Mouse (Mus musculus) layer of hippocampus, postnatal 10 days (tissue): ENCODE measurements around the gene Atp8b2. TPM values are rescaled to one million over a fixed set of nuclear protein-coding genes. Genes with fewer than 3 reads are reported as not detected.

Source experiments
- DNase-seq, 2 experiments: peaks; one replicate each; pipeline ENCODE4 v3.0.0; 2021; ENCODE audit warnings: low spot score in 2 of 2
- total RNA-seq, 2 experiments: library from RNA; stranded (reverse); gene quantifications; 2 replicates each; pipeline ENCODE4 v1.2.3; 2021

Atp8b2 gene
- total RNA-seq, 2 experiments from 2014 or later = 79.5 to 90.1 TPM

DNA sequence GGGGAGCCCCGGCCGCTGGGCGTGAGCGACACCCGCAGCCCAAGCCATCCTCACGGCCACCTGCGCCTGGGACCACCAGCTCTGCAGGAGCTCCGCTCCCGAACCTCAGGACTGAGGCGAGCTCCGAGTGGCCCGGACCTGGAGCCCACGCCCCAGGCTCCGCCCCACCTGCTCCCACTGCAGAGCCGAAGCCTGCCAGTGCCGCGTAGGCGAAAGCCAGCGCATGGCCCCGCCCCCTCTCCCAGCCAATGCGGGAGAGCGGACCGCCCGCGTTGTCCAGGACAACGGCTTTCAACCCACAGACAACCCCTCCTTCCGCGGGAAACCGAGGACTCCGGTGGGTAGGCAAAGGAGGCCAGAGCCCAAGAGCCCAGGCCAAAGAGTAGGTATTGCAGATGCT is 2.8 kb downstream of the Atp8b2 start:
- DNase-seq = peak; percentile 91 to 95

DNA sequence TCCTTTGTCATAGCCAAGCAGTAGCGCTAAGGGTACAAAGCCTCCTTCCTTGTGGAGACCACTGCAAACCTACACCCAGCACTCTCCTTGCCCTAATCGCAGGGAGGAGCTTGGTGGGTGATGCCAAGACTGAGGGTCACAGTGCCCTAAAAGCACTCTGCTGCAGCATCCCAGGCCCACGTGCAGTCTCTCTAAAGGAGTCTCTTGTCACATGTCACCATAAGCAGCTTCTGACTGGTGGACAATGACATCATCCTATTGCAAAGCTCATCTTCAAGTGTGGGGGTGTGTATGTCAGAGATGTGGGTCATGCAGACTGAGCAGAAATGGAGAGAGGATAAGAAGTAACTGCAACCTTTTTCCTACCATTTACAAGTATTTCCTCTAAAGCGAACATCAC is 3.9 kb downstream of the Atp8b2 start:
- peak; percentile 40 to 55 for DNase-seq

DNA sequence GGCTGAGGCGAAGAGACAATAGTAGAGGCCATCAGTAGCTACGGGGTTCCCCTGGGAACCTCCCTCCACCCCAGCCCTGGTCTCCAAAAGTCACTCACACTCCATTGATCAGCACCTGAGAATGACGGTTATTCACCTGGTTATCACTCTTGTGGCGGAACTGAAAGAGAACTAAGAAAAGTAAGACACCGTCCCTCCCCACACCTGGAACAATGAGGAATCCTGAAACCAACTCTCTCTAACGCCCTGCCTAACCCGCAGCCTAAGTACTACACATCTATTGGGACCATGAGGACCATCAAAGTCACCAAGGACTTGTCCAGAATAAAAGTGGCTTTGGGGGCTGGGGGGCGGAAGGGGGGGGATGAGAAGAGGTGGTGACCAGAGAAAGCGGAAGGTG is 5.4 kb downstream of the Atp8b2 start:
- no peak for DNase-seq

DNA sequence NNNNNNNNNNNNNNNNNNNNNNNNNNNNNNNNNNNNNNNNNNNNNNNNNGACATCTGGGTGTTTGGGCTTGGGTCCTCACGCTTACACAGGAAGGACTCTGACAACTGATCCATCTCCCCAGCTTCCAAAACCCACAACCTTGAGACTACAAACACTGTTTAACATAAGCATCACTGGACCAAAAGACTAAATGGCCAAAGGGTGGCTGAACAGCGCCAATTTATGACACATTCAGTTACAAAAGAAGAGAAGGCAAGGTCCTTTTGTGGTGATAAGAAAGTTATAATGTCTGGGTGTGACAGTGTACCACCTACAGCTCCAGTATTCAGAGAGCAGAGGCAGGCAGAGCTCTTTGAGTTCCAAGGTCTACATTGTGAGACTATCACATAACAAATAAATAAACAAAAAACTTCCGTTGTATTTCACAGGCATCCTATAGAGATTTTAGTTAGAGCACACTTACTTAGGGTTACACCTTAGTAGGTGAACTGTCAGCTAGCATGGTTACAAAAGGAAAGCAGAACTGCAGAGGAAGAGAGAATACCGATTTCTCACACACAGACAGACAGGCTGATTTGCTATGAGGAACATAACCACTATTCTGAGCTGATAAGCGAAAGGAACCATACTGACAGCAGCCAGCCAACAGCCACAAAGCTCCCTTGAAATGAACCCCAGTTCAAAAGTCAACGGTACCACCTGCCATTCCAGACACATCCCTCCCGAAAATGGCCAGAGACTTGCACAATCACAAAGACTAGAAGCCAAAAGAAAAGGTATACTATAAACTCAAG is 6.9 kb downstream of the Atp8b2 start:
- DNase-seq = no peak

DNA sequence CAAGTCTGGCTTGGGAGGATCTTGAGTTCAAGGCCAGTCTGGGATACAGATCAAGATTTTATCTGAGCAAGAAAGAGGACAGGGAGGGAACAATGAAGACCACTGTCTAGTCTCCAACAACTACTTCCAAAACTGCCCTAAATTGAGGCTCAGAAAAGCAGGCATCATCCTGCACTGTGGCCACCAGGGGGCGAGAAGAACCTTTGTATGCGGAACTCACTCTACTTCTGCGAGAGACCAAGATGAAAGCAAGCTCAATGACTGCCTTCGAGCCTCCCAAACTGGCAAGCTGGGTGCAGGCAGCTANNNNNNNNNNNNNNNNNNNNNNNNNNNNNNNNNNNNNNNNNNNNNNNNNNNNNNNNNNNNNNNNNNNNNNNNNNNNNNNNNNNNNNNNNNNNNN is 9.9 kb downstream of the Atp8b2 start:
- peak; percentile 79 to 84 for DNase-seq

DNA sequence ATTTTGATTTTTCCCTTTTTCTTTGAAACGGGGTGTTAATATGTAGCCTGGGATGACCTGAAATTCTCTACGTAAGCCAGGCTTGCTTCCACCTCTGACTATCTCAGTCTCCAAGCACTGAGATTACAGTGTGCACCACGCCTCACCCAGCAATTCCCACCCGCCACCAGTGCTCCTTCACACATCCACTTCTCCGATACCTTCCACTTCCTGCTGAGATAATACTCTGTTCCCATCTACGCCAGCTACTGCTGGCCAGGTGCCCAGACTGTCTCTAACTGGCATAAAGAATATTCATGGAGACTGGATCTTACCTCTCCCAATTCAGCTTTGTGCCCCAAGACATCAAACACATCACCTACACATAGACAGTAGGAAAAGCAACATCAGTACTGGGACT is 14.7 kb downstream of the Atp8b2 start:
- DNase-seq = no peak

DNA sequence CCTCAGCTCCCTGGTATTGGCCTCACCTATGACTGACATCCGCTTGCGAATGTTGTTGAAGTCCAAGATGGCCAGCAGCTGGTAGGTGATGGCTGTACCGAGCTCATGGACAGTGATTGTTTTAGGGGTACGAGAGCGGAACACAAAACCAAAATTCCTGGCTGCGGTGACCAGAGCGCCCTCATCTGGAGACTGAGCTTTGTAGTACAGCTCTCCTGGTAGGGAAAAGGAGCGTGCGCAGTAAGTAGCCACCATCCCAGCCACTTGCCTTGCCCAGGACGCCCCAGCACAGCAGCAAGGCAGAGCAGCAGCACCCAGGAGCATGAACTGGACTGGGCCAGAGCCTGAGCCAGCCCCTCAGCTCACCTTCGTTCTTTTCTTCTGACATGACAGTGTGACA is 15.3 kb downstream of the Atp8b2 start:
- no peak for DNase-seq

DNA sequence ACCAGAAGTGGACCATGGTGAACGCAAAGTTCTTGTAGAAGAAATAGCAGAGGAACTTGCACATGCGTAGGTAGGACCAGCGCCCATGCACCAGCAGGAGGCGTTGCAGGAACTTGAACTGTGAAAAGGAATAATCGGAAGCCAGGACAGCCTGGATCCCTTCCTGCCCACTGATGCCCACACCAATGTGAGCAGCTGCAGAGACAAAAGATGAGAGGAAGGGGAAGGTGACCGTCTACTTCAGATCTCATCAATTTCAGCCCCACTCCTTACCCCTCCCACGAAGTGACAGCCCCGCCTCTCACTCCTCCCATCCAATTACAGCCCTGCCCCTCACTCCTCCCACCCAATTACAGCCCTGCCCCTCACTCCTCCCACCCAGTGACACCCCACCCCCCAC is 18.3 kb downstream of the Atp8b2 start:
- DNase-seq = no peak

DNA sequence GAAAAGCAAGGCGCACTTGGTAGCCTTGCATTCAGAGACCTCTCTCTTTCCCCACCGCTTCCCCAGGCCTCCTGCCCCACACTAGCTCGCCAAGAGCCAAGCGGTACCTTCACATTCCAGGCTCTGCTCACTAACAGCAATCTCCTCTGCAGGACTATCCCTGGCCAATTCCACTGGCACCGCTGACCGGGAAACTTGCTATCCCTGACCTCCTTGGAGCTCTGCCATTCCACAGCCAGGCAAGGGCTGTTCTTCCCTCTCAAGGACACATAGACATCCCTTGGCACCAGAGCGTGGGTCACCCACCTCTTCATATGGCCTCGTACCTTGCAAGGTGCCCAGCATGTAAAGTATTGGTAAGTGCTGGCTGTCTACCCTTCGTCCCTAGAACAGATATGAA is 20.4 kb downstream of the Atp8b2 start:
- DNase-seq = no peak

DNA sequence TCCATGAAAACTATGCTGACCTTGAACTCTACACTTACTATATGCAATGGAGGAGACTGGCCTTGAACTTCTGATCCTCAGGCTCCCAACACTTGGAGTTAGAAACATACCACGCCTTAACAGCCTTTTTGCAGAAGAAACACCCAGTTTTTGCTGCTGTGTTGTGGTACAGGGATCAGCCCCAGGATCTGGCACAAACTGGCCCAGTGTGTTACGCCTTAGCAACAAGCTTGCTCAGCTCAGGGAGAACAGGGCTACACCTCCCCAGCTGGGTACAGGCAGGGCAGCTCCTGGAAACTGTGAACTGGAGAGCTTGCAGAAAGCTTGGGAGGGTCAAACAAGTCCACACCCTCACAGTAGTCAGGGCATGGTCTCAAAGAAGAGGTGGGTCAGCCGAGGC is 26.8 kb downstream of the Atp8b2 start:
- DNase-seq = no peak

DNA sequence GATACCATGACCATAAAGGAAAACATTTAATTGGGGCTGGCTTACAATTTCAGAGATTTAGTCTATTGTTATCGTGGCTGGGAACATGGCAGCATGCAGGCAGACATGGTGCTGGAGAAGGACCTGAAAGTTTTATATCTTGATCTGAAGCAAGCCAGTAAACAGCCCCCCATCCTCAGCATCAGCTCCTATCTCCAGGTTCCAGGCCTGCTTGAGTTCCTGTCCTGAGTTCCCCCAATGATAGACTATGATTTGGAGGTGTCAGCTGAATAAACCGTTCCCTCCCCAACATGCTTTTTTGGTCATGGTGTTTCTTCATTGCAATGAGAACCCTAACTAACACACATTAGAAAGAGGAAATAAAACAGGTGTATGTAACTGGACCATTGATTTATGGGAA is 30.4 kb downstream of the Atp8b2 start:
- no peak for DNase-seq

DNA sequence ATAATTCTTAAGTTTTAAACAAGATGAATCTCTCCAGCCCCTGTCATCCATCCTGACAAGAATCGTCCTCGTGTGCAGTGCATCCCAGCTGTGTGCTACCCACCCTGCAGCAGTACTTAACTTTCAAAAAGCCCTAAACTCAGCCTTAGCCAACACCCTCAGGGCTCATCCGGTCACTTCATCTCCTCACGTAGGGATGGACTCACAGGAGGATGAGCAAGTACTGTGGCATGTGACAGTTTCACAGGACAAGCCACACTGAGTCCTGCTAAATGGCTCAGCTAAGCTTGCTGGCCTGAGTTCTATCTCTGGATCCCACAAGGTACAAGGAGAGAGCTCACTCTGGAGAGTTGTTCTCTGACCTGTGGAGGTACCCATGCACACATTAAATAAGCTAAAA is 34.4 kb downstream of the Atp8b2 start:
- no peak for DNase-seq

DNA sequence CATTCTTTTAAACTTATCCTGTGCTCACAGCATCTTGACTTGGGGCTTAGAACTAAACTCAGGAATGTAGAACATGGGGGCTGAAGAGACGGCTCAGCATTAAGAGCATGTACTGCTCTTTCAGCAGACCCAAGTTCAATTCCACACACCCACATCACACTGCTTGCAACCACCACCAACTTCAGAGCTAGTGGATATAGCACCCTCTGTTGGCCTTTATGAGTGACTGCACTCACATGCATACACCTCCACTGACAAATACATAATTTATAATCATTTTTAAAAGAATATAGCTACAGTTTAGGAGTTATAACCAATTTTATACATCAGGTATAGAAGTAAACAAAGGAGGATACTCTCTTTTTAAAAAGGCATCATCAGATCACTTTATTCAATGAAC is 36.9 kb downstream of the Atp8b2 start:
- DNase-seq = no peak

DNA sequence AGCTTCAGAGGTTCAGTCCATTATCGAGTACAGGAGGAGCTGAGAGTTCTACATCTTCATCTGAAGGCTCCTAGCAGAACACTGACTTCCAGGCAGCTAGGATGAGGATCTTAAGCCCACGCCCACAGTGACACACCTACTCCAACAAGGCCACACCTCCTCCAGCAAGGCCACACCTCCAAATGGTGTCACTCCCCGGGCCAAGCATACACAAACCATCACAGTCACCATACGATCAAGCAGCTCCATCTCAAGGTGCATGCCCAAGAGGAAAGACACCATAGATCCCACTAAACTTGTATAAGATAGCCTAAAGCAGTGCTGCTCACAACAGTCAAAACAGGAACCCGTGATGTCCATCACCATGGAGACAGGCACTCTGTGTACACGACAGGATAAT is 42.6 kb downstream of the Atp8b2 start:
- DNase-seq = no peak

DNA sequence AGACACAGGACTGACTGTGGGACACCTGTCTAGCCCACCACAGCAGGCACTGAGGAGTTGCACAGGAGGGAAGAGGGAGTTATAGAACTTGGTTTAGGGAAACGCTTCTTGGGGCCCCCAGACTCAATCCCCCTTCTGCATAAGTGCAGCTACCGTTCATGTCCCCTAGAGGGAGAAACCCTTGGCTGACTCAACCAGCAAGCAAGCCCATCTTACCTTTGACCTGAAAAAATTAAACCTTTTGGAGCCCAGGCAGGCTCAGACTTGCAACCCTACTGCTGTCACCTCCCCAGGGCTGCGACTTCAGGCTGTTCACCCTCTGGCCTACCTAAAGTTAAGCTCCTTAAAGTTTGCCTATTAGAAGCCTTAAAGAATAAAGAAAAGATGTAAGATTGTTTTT is 45.9 kb downstream of the Atp8b2 start:
- DNase-seq = no peak

DNA sequence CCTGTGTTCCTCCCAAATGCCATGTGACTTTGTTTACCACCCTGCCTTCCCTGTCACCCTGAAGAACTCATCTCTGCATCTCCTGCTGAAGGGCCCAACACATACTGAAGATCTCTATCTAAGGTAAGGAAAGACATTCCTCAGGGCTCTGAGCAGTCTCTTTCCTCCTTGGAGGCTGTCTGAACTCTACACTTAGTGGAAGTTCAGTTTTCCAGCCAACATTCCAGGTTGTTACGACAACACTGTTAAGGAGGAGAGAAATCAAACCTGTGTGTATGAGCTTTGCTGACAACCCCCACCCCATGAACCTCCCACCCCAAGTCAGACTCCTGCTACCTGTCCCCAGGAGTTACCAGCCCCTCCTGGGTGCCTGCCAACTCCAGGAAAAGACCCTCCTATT is 46.7 kb downstream of the Atp8b2 start:
- DNase-seq = no peak

DNA sequence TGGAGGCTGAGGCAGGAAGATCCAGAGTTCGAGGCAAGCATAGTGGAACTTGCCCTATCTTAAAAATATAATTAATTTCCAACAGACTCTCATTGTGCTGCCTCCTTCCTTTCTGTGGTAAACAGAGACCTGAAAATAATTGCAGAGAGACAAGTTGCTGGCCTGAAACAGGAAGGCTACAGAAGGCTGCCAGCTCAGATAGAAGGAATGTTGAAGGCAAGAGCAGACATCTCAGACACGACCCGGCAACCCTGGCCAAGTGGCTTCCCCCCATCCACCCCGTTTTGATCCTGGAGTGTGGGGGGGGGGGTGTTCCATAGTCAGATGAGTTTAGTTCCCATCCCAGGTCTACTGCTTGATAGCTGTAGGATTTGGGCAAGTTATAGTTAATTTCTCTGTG is 48.6 kb downstream of the Atp8b2 start:
- no peak for DNase-seq

DNA sequence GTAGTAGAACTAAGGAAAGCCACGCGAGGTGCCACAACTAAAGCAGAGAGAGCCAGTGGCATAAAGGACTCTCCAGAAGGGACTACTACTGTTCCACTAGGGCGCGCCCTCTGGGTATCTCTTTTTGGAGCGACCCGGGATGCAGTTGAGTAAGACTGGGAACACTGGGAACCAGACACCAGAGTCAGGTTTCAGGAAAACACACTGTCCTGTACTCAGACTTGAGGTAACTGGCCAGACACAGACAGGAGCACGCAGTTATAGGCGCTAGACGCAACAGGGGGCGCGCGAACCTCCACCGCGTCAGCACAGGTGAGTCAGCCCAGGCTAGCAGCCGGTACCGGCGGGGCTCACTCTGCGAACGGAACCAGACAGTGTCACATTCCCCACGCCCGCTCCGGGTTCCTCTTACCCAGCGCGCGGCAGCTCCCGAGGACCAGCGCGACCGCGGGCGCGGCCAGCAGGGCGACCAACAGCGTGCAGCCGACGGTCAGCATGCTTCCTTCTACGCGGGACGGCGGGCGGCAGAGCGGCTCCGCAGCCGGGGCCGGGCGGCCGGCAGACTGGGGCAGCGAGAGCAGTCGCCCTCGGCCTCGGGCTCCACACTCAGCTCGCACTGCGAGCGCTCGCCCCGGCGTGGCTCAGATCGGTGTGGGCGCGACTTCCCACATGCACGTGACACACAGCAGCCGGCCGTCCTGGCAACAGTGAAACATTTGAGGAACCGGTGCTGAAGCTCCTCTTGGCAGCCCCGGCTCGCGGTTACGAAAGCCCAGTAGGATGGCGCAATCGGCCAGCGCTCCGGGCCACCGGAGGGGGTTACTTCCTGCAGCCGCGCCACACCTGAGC is 50.5 kb downstream of the Atp8b2 start, which contains the start of gene Il6ra:
Gene Il6ra, minus strand, starts transcription at position 654 of the 849 bp plus-strand sequence.
- DNase-seq = peak; percentile 70 to 74

DNA sequence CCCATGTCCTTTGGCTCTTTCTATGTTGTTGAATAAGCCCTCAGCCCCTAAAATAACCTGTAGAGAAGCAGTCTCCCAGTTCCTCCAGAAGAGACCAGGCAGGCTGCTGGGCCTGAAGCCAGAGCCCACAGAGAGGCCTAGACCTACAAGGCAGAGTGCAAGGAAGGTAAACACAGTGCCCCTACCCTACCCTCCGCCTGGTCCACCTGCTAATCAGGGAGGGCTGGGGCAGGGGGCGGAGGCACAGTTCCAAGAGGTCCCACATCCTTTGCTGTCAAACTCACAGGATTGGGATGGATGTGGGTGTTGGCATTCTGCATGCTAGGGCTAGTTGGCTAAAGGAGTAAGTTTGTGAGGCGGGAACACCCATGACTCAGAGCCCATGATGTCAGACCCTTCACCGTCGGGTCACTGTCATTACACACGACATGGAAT is 51.2 kb downstream of the Atp8b2 start:
- DNase-seq = no peak

DNA sequence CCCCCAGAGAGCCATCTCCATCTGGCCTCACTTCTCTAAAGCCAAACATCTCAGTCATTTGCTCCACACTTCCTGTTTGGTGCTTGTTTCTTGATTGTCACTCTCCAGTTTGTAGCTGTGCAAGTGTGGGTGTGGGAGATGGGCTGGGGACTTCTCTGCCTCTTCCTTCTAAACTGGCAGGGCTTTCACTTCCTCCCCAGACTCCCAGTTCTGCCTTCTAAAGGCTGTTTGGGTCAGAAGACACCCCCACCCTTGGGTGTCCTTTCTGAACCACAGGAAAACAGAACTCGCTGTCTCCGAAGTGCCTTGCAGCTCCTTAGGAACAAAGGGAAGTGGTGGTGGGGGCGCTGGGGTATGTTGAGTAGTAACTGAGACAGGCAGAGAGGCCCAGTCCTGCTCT is 52.1 kb downstream of the Atp8b2 start:
- DNase-seq = no peak

DNA sequence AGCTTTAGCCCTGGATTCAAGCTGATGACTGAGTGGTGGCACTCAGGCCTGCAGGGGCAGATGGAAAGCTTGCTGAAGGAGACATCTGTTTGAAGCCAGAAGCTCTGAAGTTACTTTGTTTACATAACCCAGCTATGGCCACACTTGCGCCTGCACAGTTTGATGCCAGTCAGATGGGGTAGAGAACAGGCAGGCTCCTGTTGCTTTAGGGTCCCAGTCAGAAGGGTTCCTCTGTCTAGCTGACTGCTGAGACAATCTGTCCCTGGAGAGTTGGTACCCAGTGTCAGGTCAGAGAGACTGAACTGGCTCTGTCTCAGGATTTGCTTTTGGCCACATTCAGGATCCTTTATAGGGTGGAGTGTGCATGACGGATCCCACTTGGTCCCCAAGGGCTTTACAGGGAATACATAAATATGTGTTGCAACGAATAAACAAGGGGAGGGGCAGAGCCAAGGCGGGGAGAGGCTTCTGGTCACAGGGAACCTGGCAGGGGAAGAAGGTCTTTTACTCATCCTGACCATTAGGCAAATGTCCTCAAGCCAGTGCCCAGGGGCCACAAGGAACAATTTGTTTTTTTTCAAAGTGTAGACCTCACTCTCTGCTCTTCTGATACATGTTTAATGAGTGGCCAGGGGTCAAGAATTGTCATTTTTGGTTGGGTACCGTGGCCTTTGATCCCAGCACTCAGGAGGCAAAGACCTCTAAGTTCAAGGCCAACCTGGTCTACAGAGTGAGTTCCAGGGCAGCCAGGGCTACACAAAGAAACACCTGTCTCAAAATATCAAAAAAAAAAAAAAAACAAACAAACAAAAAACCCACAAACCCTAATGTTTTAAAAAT is 53.4 kb downstream of the Atp8b2 start:
- no peak for DNase-seq

DNA sequence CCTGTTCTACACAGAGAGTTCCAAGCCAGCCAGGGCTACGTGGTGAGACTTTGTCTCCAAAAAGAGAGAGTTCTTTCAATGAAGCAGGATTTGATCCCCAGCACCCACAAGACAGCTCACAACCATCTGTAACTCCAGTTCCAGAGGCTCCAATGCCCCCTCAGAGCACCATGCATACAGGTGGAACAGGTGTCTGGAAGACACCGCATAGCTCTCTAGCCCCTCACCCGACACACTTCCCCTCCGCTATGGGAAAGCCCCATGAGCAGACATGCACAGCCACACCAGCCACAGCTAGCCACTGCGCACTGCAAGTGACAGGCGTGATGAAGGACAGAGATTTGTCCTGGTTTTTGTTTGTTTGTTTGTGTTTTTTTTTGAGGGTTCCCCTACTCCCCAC is 54.5 kb downstream of the Atp8b2 start:
- DNase-seq = no peak
